Mouse (Mus musculus): ENCODE results near the gene Dennd5b. TPM values are rescaled to one million over a fixed set of nuclear protein-coding genes. Genes with fewer than 3 reads are reported as not detected.
"Not testable (repeated sequence)": the region's sequence is repeated elsewhere in the genome, so short reads cannot be mapped to it uniquely, and the experiment has no call there.

The Dennd5b gene
- polyA plus RNA-seq, 1 experiment from 2014 or later, result 5.8 TPM

DNA sequence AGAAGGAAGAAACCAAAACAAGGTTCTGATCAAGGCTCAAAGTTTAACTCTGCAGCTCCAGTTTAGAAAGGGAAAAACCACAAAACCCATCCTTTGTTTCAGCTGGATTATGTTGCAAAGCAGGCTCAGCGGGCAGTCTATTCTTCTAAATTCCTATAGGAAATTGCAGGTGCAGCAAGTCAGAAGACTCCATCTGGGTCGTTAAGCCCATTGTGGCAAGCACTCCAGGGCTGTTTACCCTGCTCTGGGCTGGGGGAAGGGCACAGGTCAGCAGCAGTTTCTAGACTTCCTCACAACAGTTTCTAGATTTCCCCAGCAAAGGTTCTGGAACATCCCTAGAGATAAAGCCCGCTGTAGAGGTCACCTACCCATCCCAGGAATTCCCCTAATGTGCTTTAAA, 29.6 kb upstream of the Dennd5b start:
- no peaks in the 10 kb centered on the region for H3K27me3 ChIP-seq (replicated peaks)
- ATAC-seq (ENCODE audit: extremely low read depth, insufficient number of reproducible peaks, low FRiP score, low TSS enrichment), result no peak

DNA sequence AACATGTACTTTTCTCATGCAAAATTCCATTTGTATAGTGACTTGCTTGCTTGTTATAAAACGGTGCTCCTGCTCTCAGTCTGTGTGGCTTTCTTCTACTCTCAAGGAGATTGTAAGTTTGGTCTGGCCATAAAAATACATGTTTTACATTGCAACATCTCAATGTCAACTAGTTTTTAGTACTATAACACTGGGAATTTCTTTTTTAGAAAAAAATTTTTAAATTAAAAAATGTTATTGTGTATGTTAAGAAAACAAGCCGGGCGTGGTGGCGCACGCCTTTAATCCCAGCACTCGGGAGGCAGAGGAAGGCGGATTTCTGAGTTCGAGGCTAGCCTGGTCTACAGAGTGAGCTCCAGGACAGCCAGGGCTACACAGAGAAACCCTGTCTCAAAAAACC, 28.4 kb upstream of the Dennd5b start, which contains the start of gene Gm10203:
TSS of gene Gm10203 (plus strand) at position 301 of the 400 bp plus-strand sequence.
- not testable (repeated sequence) for H3K4me2 ChIP-seq; H3K27me3 ChIP-seq (replicated peaks); H3K9me3 ChIP-seq; ATAC-seq (ENCODE audit: extremely low read depth, insufficient number of reproducible peaks, low FRiP score, low TSS enrichment); H3K36me3 ChIP-seq; H3K27ac ChIP-seq (replicated peaks); H3K9ac ChIP-seq; H3K4me3 ChIP-seq
- 81% methylated on average over 8 of the region's 8 CpGs for WGBS
- H3K4me1 ChIP-seq, result peaks cover 15% of the 10 kb centered on the region

More for the DNA sequence above, 29.6 kb upstream of the Dennd5b start:
- Histone ChIP-seq H3K9me3 (no peaks in the 10 kb centered on the region), H3K27ac (replicated peaks) (no peak overlapping the region), H3K4me2 (no peak overlapping the region), H3K4me3 (no peak overlapping the region), H3K36me3 (no peaks in the 10 kb centered on the region), H3K9ac (no peak overlapping the region), H3K4me1 (peaks cover 25% of the 10 kb centered on the region)
- WGBS, result 32% methylated on average over 3 of the region's 3 CpGs

DNA sequence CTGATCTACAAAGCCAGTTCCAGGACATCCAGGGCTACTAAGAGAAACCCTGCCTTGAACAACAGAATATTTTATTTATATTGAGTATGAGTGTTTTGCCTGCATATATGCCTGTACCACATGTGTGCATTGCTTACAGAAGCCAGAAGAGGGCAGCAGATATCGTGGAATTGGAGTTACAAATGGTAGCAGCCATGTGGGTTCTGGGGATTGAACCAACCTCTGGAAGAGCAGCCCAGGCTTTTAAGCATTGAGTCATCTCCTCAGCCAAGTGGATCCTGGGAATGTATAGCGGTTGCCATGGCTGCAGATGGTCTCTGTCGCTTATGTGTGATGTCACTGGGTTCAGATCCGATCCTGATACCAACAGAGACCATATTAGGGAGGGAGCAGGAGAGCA, 25.2 kb upstream of the Dennd5b start:
- no peak for ATAC-seq (ENCODE audit: extremely low read depth, insufficient number of reproducible peaks, low FRiP score, low TSS enrichment)
- H3K4me1 ChIP-seq, result no peaks in the 10 kb centered on the region

DNA sequence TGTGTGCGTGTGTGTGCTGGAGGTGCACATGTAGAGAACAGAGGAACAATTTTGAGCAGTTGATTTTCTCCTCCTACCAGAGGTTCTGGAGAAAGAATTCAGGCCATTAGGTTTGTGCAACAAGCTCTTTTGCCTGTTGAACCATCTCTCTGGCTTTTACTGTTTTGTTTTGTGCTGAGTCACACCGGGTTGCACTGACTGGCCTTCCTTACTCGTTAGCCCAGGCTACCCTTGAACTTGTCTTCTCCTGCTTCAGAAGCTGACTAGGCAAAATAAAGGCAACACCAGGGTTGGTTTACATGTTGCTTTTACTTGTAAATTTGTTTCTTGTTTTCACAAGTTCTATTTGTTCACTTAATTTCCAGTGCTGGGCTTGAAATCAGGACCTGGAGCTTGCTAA, 21.6 kb upstream of the Dennd5b start:
- WGBS, result 84% methylated on average over 3 of the region's 3 CpGs
- H3K4me3 ChIP-seq, result no peak overlapping the region

More for the DNA sequence above, 25.2 kb upstream of the Dennd5b start:
- no peak overlapping the region for H3K4me2 ChIP-seq
- WGBS, result 61% methylated on average over 4 of the region's 4 CpGs
- H3K9me3 ChIP-seq, result no peaks in the 10 kb centered on the region
- H3K36me3 ChIP-seq, result no peaks in the 10 kb centered on the region
- H3K4me3 ChIP-seq, result no peak overlapping the region
- no peak overlapping the region for H3K9ac ChIP-seq
- H3K27me3 ChIP-seq (replicated peaks), result no peaks in the 10 kb centered on the region
- H3K27ac ChIP-seq (replicated peaks), result no peak overlapping the region

DNA sequence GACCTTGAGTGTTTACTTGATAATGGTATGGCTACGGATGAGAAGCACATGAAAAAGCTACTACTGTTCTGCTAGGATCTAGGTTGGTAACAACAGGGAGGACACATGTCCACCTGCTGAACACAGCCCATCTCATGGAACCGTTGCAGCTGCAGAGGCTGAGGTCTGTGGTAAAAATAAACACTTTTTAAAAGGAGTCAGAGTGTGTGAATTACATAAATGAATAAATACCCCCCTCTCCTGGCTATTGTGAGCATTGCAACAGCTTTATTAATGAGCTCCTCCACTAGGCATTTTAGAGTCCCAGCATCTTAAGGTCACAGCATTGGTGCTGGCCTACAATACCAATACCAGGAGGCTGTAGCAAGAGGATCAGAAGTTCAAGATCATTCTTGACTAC, 18.4 kb upstream of the Dennd5b start:
- H3K9me3 ChIP-seq, result no peaks in the 10 kb centered on the region
- no peaks in the 10 kb centered on the region for H3K36me3 ChIP-seq
- ATAC-seq (ENCODE audit: extremely low read depth, insufficient number of reproducible peaks, low FRiP score, low TSS enrichment), result no peak
- H3K27ac ChIP-seq (replicated peaks), result no peak overlapping the region
- H3K4me1 ChIP-seq, result peaks cover 7% of the 10 kb centered on the region
- no peak overlapping the region for H3K9ac ChIP-seq
- H3K4me2 ChIP-seq, result no peak overlapping the region
- no peaks in the 10 kb centered on the region for H3K27me3 ChIP-seq (replicated peaks)
- H3K4me3 ChIP-seq, result no peak overlapping the region
- 44% methylated on average over 2 of the region's 2 CpGs for WGBS

More for the DNA sequence above, 21.6 kb upstream of the Dennd5b start:
- Histone ChIP-seq H3K9ac (no peak overlapping the region), H3K27me3 (replicated peaks) (no peaks in the 10 kb centered on the region), H3K9me3 (no peaks in the 10 kb centered on the region), H3K4me2 (no peak overlapping the region), H3K27ac (replicated peaks) (no peak overlapping the region), H3K36me3 (no peaks in the 10 kb centered on the region), H3K4me1 (peaks cover 7% of the 10 kb centered on the region)
- no peak for ATAC-seq (ENCODE audit: extremely low read depth, insufficient number of reproducible peaks, low FRiP score, low TSS enrichment)

DNA sequence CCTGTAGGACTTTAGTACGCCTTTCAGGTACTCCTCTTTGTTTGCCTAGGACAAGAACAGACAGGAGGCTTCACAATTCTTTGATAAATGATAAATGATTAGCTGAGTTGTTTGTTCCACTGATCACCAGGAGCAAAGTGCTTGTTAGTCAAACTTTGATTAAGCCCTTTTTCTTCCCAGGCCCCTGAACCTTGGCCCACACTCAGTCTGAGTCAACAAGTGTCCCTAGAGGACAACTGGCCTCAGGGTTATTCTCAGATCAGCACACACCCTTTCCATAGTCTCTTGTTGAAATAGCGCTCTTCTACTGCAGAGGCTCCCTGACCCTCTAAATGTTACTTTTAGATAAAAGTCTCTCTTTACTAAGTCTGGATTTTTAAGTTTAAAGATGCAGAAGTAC, 17.5 kb upstream of the Dennd5b start:
- no peak overlapping the region for H3K4me2 ChIP-seq
- 46% methylated on average over 2 of the region's 2 CpGs for WGBS
- H3K4me3 ChIP-seq, result no peak overlapping the region
- no peak overlapping the region for H3K9ac ChIP-seq
- no peaks in the 10 kb centered on the region for H3K36me3 ChIP-seq
- no peak overlapping the region for H3K27ac ChIP-seq (replicated peaks)
- H3K27me3 ChIP-seq (replicated peaks), result no peaks in the 10 kb centered on the region
- no peak for ATAC-seq (ENCODE audit: extremely low read depth, insufficient number of reproducible peaks, low FRiP score, low TSS enrichment)
- H3K4me1 ChIP-seq, result peaks cover 7% of the 10 kb centered on the region
- H3K9me3 ChIP-seq, result no peaks in the 10 kb centered on the region

DNA sequence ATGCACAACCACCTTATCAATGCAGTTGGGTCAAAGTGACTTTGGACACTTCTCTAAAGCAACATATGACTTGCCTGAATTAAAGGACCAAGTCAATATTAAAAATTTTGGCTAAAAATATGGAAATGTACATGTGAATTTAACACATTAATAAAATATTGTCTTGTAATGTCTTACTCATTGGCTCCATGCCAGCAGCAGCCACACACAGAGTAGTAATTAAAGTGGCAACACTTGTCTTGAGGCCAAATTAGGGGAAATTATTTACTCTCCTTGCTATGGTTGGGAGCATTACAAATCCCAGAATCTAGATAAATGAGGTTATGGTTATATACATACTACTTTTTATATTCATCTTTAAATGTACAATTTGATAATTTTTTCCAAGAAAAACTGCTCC, 15.5 kb upstream of the Dennd5b start:
- H3K4me2 ChIP-seq, result no peak overlapping the region
- H3K9me3 ChIP-seq, result no peaks in the 10 kb centered on the region
- no peaks in the 10 kb centered on the region for H3K27me3 ChIP-seq (replicated peaks)
- no peak for ATAC-seq (ENCODE audit: extremely low read depth, insufficient number of reproducible peaks, low FRiP score, low TSS enrichment)
- H3K36me3 ChIP-seq, result no peaks in the 10 kb centered on the region
- H3K27ac ChIP-seq (replicated peaks), result no peak overlapping the region
- peaks cover 7% of the 10 kb centered on the region for H3K4me1 ChIP-seq
- no peak overlapping the region for H3K9ac ChIP-seq
- no peak overlapping the region for H3K4me3 ChIP-seq

DNA sequence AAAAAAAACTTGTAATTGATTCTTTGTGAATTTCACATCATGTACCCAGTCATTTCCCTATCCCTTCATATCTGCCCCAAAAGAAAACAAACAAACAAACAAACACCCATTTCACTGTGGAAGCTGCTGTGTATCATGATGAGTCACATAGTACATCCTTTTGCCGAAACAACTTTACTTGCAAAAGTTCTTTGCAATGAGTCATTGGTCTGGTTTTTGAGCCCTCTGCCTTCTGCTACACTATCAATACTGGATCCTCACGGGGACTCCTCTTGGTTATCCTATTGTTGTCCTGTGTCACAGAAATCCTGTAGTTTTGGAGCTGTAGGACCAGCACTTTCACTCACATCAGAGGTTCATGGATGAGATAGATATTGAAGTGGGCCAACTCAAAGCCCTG, 7.4 kb upstream of the Dennd5b start:
- Histone ChIP-seq H3K4me3 (no peak overlapping the region), H3K4me1 (no peaks in the 10 kb centered on the region), H3K9ac (no peak overlapping the region), H3K36me3 (no peaks in the 10 kb centered on the region), H3K27ac (replicated peaks) (no peak overlapping the region), H3K4me2 (no peak overlapping the region), H3K9me3 (no peaks in the 10 kb centered on the region), H3K27me3 (replicated peaks) (no peaks in the 10 kb centered on the region)
- 54% methylated on average over 2 of the region's 2 CpGs for whole genome bisulfite sequencing
- ATAC-seq (ENCODE audit: extremely low read depth, insufficient number of reproducible peaks, low FRiP score, low TSS enrichment), result no peak

DNA sequence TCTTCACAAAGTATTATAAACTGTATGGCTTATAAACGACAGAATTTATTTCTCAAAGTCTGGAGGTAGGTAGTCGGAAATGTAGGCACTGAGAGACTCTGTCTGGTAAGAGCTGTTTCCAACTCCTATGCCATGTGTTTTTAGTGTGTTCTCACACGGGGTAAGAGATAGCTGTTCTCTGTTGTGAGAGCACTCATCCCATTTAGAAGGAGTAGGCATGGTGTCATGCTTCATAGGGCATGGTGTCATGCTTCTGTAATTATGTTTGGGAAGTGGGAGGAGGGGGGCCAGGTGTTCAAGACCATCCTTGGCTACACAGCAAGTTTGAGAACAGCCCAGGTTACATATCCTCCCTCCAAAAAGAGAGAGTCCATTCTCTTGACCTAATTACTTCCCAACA, 6.1 kb upstream of the Dennd5b start:
- Histone ChIP-seq H3K4me3 (no peak overlapping the region), H3K27me3 (replicated peaks) (no peaks in the 10 kb centered on the region), H3K9me3 (no peaks in the 10 kb centered on the region), H3K27ac (replicated peaks) (no peak overlapping the region), H3K4me2 (no peak overlapping the region), H3K9ac (no peak overlapping the region), H3K4me1 (no peaks in the 10 kb centered on the region), H3K36me3 (no peaks in the 10 kb centered on the region)
- WGBS, result 62% methylated on average over 3 of the region's 3 CpGs
- no peak for ATAC-seq (ENCODE audit: extremely low read depth, insufficient number of reproducible peaks, low FRiP score, low TSS enrichment)

DNA sequence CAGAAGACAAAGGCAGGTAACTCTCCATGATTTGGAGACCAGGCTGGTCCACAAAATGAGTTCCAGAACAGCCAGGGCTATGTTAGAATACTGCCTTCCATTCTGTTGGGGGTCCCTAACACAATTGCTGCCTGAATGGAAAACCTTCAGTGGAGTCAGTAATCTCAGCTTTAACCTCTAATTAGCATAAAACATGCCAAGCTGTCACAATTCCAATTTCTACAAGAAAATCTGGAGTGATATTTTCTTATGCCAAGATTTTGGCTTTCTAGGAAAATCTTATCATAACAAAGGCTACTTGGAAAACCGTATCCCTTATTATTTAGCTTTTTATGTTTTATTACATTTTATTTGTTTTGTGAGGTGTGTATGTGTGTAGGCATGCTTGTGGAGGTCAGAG, 2.0 kb upstream of the Dennd5b start:
- Histone ChIP-seq H3K4me3 (no peak overlapping the region), H3K4me1 (peaks cover 8% of the 10 kb centered on the region), H3K36me3 (no peaks in the 10 kb centered on the region), H3K9me3 (no peaks in the 10 kb centered on the region), H3K9ac (no peak overlapping the region), H3K4me2 (no peak overlapping the region), H3K27me3 (replicated peaks) (no peaks in the 10 kb centered on the region; the same call in 1 of the 2 replicates), H3K27ac (replicated peaks) (no peak overlapping the region)
- 71% methylated on average over 1 of the region's 1 CpGs for WGBS
- no peak for ATAC-seq (ENCODE audit: extremely low read depth, insufficient number of reproducible peaks, low FRiP score, low TSS enrichment)

DNA sequence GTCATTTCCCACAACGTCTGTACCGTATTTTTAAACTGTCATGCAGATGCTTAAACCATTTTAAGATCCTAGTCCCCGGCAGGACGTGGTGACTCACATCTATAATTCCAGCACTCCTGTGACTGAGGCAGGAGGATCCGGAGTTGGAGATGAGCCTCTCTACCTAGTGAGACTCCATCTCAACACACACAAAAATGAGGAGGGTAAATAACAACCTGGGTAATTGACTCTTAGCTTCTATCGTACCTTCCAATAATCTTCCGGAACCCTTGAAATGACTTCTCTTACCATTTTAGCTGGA, 413 bp upstream of the Dennd5b start:
- H3K4me1 ChIP-seq, result peaks cover 8% of the 10 kb centered on the region
- H3K27ac ChIP-seq (replicated peaks), result peak overlapping the region; percentile 98
- H3K9me3 ChIP-seq, result no peaks in the 10 kb centered on the region
- peak overlapping the region; percentile 95 for H3K4me3 ChIP-seq
- no peaks in the 10 kb centered on the region; the same call in 1 of the 2 replicates for H3K27me3 ChIP-seq (replicated peaks)
- no peaks in the 10 kb centered on the region for H3K36me3 ChIP-seq
- 10% methylated on average over 7 of the region's 7 CpGs for WGBS
- peak overlapping the region; percentile 78 for H3K4me2 ChIP-seq
- no peak for ATAC-seq (ENCODE audit: extremely low read depth, insufficient number of reproducible peaks, low FRiP score, low TSS enrichment)
- peak overlapping the region; percentile 96 for H3K9ac ChIP-seq

DNA sequence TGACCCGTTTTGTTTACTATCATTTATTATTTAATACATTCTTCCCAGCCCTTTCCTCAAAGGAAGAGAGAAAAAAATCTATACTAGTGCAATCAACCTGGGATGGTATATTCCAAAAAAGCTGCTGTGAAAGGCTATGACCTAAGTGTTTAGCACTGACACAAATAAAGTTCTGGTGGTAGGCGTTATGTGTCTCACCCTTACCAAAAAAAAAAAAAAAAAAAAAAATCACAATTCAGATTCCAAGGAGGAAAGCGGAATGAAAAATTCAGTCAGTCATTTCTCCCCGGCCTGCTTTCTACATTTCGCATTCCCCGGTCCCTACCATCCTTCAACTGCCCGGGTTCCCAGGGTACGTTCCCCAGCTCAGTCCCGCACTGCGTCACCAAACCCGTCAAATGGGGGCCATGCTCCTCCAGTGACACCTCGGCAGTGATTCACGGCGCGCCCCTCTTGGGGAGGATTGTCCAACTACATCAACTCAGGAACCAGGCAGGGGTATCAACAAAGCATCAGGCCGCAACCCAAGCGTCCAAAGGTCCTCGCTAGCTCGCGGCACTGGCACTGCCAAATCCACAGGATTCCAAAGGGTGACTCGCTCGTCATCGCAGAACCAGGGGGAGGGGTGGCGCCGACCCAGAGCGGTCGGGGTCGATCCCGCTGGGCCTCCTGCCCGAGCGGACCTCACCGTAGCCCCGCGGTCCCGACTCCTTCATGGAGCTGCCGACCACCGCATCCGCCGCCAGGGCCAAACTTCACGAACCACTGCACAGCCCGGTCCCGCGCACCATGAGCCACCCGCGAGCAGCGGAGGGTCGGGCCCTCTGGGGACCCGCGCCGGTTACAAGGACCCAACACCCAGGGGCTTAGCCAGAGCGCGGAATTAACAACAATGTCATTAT, 1.1 kb downstream of the Dennd5b start:
- Histone ChIP-seq H3K4me2 (peak overlapping the region; percentile 78), H3K36me3 (no peaks in the 10 kb centered on the region), H3K4me3 (peak overlapping the region; percentile 95), H3K9ac (peak overlapping the region; percentile 96), H3K9me3 (no peaks in the 10 kb centered on the region), H3K27ac (replicated peaks) (peak overlapping the region; percentile 98), H3K27me3 (replicated peaks) (no peaks in the 10 kb centered on the region; the same call in 1 of the 2 replicates), H3K4me1 (peaks cover 9% of the 10 kb centered on the region)
- ATAC-seq (ENCODE audit: extremely low read depth, insufficient number of reproducible peaks, low FRiP score, low TSS enrichment), result peak; percentile 29; the same call in 1 of the 2 replicates
- WGBS, result 2% methylated on average over 52 of the region's 52 CpGs
